Mouse (Mus musculus) cerebellum, adult 2 months (tissue): ENCODE measurements around the gene Hoxb6. TPM values are rescaled to one million over a fixed set of nuclear protein-coding genes. Genes with fewer than 3 reads are reported as not detected.

Experiments used
- DNase-seq, 2 experiments: peaks; one replicate each; pipeline ENCODE4 v3.0.0; 2021
- H3K27ac ChIP-seq: fragments of 200-500 bp; 2 replicates; pipeline ENCODE4 v1.5.1; 2012; ENCODE audit warnings: low read length, control low read depth, inconsistent platforms; ENCODE audit not compliant: insufficient read depth
- H3K27me3 ChIP-seq: fragments of 200-500 bp; 2 replicates; pipeline ENCODE4 v1.6.1; 2012; ENCODE audit warnings: inconsistent platforms, mild to moderate bottlenecking, low read length, moderate library complexity; ENCODE audit not compliant: control insufficient read depth, insufficient read depth
- H3K4me1 ChIP-seq: fragments of 200-500 bp; 2 replicates; pipeline ENCODE4 v1.6.1; 2011; ENCODE audit warnings: low read length; ENCODE audit not compliant: control insufficient read depth, insufficient read depth
- H3K4me3 ChIP-seq: fragments of 200-500 bp; replicated peaks from 2 replicates; pipeline ENCODE3; 2011; ENCODE audit warnings: mild to moderate bottlenecking, low read depth, low read length, control low read depth; ENCODE audit not compliant: insufficient read depth
- CTCF ChIP-seq: fragments of 200-500 bp; IDR thresholded peaks from 2 replicates; pipeline ENCODE4 v1.5.1; 2011; ENCODE audit warnings: low read depth, mild to moderate bottlenecking, control low read depth, low read length, moderate library complexity, borderline replicate concordance; ENCODE audit not compliant: insufficient read depth
- POLR2A ChIP-seq: fragments of 200-500 bp; IDR thresholded peaks from 2 replicates; pipeline ENCODE4 v1.6.1; 2011; ENCODE audit warnings: low read length, control low read depth, borderline replicate concordance; ENCODE audit not compliant: insufficient read depth
- WGBS: fragments of 180-500 bp; shearing (Covaris S2); methylation state at CpG from one replicate; pipeline ENCODE4 v1.1.7; 2018; 5-methylcytosine and 5-hydroxymethylcytosine counted together
- polyA plus RNA-seq: library from polyadenylated mRNA; depleted of rRNA; stranded (reverse); fragments of >200 nt; gene quantifications from 2 replicates; pipeline ENCODE4 v1.2.3, GENCODE M21; 2012

Hoxb6 gene
- polyA plus RNA-seq, 1 experiment: 1.5 TPM

DNA sequence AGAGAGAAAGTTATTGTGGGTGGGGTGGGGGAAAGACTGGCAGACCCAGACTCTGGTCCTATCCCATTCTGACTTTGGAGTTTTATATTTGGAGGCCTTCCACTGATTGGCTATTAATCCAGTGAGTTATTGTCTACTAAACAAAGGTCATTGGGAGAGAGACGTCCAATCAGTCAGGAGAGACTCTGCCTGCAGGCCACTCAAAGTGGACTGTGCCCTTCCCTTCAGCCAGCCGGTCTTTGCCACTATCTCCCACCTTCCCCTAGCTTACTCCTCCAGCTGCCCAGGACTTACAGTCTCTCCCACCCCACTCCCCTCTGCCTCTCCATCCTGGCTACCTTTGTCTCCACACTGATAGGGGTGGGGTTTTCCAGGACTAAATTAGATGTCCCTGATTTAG is 44.3 kb downstream of the Hoxb6 start:
- H3K27me3 ChIP-seq: peaks cover 8% of the 10 kb centered on the region; the same call in 1 of the 2 replicates
- whole genome bisulfite sequencing: 4% methylated on average over 2 of the region's 2 CpGs
- H3K4me1 ChIP-seq: no peaks in the 10 kb centered on the region
- no peak for DNase-seq
- no peak overlapping the region for H3K4me3 ChIP-seq
- TF ChIP-seq POLR2A (no peak), CTCF (no peak)
- H3K27ac ChIP-seq: no peak overlapping the region

DNA sequence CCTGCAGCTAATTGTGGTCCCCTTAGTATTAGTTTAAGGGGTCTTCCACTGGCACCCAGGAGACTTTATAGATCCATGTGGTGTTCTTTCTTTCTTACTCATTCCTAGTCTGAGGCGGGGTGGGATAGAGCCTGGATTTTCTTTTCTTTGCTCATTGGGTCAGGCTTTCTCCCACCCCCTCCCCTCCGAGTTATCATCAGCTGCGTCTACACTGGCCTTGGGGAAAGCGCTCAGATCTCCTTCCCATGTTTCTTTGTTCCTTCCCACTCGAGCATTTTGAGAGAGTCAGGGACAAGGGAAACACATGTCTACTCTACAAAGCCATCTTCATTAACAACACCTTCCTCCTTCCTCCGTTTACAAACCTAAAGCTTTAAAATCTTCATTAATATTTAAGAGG is 44.8 kb downstream of the Hoxb6 start:
- TF ChIP-seq CTCF (no peak), POLR2A (no peak)
- 4% methylated on average over 6 of the region's 6 CpGs for WGBS
- DNase-seq: no peak
- H3K4me1 ChIP-seq: no peaks in the 10 kb centered on the region
- peaks cover 9% of the 10 kb centered on the region; the same call in 1 of the 2 replicates for H3K27me3 ChIP-seq
- H3K4me3 ChIP-seq: no peak overlapping the region
- H3K27ac ChIP-seq: no peak overlapping the region

DNA sequence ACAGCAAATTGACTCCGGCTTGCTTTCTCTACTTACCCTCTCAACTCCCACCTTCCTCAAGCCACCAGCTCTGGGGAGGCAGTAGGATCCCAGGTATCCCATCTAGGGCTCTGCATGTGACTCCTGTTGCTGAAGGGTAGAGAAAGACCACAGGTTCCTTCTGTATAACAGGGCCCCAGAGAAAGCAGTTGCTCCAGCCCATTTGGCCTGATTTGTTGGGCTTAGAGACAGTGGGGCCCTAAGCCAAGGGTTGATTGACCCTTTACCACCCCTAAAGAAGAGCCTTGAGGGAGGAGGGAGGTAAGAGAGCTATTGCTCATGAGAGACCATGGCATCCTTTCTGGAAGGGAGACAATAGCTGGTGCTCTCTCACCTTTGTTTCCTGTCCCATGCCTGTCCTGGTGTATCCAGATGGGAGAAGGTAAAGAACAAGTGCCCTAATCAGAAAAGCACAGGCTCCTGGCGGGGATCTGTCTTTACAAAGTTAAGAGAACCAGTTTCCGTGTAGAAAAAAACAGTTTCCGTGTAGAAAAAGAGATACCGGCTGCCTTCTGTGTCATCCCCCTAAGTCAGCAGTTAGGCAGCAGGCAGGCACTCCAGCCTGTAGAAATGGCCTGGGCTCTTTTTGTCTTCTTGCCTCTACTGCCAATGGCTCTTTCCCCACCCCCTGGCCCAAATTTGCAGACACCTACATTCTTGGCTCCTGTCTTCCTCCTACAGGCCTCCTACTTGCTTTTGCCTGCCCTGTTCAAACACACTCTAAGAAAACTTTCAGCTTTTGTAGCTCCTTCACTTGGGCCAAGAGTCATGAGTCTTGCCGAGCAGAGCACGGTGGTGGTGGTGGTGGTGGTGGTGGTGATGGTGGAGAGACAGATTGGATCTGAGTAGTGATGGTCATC is 46.9 kb downstream of the Hoxb6 start:
- Histone ChIP-seq H3K27ac (no peak overlapping the region), H3K4me1 (no peaks in the 10 kb centered on the region), H3K4me3 (no peak overlapping the region), H3K27me3 (peaks cover 4% of the 10 kb centered on the region; the same call in 1 of the 2 replicates)
- DNase-seq: no peak
- WGBS: 13% methylated on average over 7 of the region's 7 CpGs
- no peak for TF ChIP-seq POLR2A
- TF ChIP-seq CTCF: no peak

DNA sequence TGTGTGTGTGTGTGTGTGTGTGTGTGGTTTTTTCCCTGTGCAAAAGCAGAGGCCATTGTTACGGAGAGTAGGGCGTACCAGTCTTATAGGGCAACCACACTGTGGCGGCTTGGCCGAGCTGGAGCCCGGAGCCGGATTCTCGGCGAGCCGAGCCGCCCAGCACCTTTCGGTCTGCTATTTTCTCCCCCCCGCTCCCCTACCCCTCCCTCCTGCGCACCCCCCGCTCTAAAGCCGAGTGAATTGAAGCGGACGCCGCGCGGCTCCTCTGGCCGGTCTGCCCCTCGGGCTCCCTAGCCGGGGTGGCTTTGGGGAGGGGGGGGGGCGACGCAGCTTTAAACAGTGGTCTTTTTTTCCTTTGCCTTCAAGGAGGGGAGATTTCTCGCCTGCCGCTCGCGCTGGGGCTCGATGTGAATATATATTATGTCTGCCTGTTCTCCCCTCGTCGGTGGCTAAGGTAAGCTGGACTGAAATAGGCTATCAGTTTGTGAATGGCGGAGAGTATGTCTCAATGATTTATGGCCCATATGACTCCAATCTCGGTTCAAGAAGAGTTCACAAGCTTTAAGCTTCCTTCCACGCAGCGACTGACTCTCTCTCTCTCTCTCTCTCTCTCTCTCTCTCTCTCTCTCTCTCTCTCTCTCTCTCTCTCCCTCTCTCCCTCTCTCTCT is 48.6 kb downstream of the Hoxb6 start:
- Histone ChIP-seq H3K4me3 (no peak overlapping the region), H3K27ac (no peak overlapping the region)

DNA sequence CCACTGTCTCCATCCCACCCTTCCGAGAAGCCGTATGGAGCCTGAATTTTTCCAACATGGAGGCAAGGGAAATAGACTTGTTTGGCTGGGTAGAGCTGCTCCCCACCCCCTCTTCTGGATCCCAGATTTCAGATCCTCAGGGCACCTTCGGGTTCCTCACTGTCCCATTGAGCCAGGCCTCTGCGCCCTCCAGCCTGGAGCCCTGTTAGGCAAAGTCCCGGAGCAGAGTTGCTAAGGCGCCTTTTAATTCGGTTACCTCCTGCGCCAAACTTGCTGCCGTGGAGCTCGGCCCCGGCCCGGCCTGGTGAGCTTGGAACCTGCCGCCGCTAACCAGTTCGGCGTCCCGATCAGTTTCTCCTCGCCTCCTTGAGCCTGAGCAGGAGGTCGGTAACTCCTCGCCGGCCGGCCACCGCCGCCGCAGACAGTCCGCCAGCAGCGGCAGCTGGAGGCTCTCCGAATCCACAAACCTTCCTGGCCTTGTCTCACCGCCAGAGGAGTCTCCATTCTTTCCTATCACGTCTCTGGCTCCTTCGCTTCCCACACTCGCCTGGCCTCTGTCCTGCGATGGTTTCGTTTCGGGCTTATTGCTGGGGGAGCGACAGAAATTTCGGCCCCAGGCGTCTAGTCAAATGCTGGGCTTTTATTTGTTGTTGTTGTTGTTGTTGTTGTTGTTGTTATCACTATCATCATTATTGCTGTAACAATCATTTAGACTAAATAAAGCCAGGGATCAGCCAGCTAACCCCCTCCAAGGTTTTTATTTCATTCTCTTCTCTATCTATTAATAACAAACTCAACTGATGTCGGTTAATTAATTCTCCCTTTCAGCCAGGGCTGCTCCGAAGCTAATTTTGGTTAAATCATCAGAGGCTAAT is 49.7 kb downstream of the Hoxb6 start:
- WGBS: 3% methylated on average over 40 of the region's 40 CpGs
- Histone ChIP-seq H3K27ac (no peak overlapping the region; the same call in 1 of the 2 replicates), H3K27me3 (peaks cover 11% of the 10 kb centered on the region; the same call in 1 of the 2 replicates), H3K4me3 (no peak overlapping the region), H3K4me1 (no peaks in the 10 kb centered on the region)
- DNase-seq: peak in 1 of 2 experiments; percentile 17
- no peak for TF ChIP-seq POLR2A
- no peak for TF ChIP-seq CTCF

More for the DNA sequence above, 48.6 kb downstream of the Hoxb6 start:
- no peaks in the 10 kb centered on the region for H3K4me1 ChIP-seq
- peaks cover 8% of the 10 kb centered on the region; the same call in 1 of the 2 replicates for H3K27me3 ChIP-seq
- WGBS: 3% methylated on average over 36 of the region's 36 CpGs
- TF ChIP-seq CTCF (no peak), POLR2A (no peak)
- DNase-seq: no peak

DNA sequence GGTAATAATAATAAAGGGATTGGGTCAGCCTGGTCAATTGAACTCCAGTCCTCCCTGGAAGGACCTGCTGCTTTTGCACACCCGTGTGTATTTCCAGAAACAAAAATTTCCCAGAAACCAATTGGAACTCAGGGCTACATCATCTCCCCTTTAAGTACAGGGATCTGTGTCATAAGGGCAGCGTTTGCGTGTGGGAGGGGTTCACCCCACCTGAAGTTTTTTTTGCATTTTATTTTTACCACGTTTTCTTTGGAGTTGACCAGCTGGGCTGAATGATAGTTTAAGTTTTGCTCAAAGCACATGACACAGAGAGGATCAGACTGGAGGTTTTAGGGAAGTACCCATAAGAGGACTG is 50.3 kb downstream of the Hoxb6 start:
- H3K4me3 ChIP-seq: no peak overlapping the region
- no peak overlapping the region for H3K27ac ChIP-seq
- no peak for TF ChIP-seq CTCF
- no peak for DNase-seq
- H3K27me3 ChIP-seq: peaks cover 11% of the 10 kb centered on the region; the same call in 1 of the 2 replicates
- H3K4me1 ChIP-seq: no peaks in the 10 kb centered on the region
- 3% methylated on average over 4 of the region's 4 CpGs for WGBS

DNA sequence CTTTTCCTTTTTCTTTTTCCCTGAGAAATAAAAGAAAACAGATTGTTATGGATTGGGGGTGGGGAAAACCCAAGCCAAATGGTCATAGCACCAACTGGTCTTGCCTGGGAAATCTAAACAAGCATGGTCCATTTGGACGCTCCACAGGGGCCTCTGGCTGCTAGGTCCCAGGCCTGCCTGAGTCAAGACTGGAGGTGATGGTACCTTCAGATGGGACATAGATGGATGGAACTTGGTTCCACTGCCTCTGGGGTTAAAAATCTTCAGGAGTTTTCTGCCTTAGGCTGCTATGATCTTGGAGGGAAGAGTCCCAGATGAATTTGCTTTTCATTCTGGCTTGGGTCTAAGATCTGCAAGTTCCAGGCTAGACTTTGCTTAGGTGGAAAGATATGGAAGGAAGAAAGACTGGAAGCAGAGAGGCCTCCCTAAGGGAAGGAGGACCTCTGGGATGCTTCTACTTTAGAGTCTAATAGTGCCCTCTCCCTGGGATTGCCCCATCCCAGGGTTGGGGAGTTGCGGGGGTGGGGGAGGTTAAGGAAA is 51.0 kb downstream of the Hoxb6 start:
- TF ChIP-seq POLR2A (no peak), CTCF (no peak)
- 8% methylated on average over 2 of the region's 2 CpGs for WGBS
- Histone ChIP-seq H3K4me3 (no peak overlapping the region), H3K27ac (no peak overlapping the region), H3K27me3 (peaks cover 12% of the 10 kb centered on the region; the same call in 1 of the 2 replicates), H3K4me1 (no peaks in the 10 kb centered on the region)
- no peak for DNase-seq
